Mouse (Mus musculus) limb, embryonic 11.5 days (tissue): ENCODE measurements around the gene Adarb1. TPM values are rescaled to one million over a fixed set of nuclear protein-coding genes. Genes with fewer than 3 reads are reported as not detected.

Experiments
- ATAC-seq: fragments of 200-750 bp; cut with Nextera tagmentation; 2 replicates; pipeline ENCODE4 v1.8.0; 2017; ENCODE audit warnings: low read depth; ENCODE audit not compliant: insufficient number of reproducible peaks, low FRiP score, low TSS enrichment
- DNase-seq: peaks from one replicate; pipeline ENCODE4 v3.0.0-alpha.2; 2015; ENCODE audit warnings: low spot score
- H3K27ac ChIP-seq: fragments of 300-500 bp; sonication (generic); replicated peaks from 2 replicates; pipeline ENCODE4 v1.5.1; 2014; ENCODE audit warnings: low read depth, mild to moderate bottlenecking, low read length
- H3K27me3 ChIP-seq: fragments of 300-500 bp; sonication (generic); 2 replicates; pipeline ENCODE4 v1.6.1; 2014; ENCODE audit warnings: mild to moderate bottlenecking, low read length, mixed read lengths; ENCODE audit not compliant: control insufficient read depth, insufficient read depth
- H3K36me3 ChIP-seq: fragments of 300-500 bp; sonication (generic); 2 replicates; pipeline ENCODE4 v1.6.1; 2014; ENCODE audit warnings: mild to moderate bottlenecking, low read length, moderate library complexity, mixed read lengths; ENCODE audit not compliant: control insufficient read depth, insufficient read depth
- H3K4me1 ChIP-seq: fragments of 300-500 bp; sonication (generic); 2 replicates; pipeline ENCODE4 v1.6.1; 2014; ENCODE audit warnings: low read length, mixed read lengths; ENCODE audit not compliant: control insufficient read depth, insufficient read depth
- H3K4me2 ChIP-seq: fragments of 300-500 bp; sonication (generic); 2 replicates; pipeline ENCODE4 v1.6.1; 2014; ENCODE audit warnings: low read depth, mild to moderate bottlenecking, moderate library complexity; ENCODE audit not compliant: severe bottlenecking
- H3K4me3 ChIP-seq: fragments of 300-500 bp; sonication (generic); 2 replicates; pipeline ENCODE4 v1.5.1; 2014; ENCODE audit warnings: low read depth, low read length
- H3K9ac ChIP-seq: fragments of 300-500 bp; sonication (generic); 2 replicates; pipeline ENCODE4 v1.6.1; 2014; ENCODE audit warnings: mild to moderate bottlenecking, low read length
- H3K9me3 ChIP-seq: fragments of 300-500 bp; sonication (generic); 2 replicates; pipeline ENCODE4 v1.6.1; 2016; ENCODE audit warnings: low read length; ENCODE audit not compliant: control insufficient read depth
- WGBS: fragments of 180-500 bp; shearing (Covaris S2); extraction: QIAGEN DNeasy Blood & Tissue Kit; methylation state at CpG from one replicate; pipeline ENCODE4 v1.1.7; 2014; 5-methylcytosine and 5-hydroxymethylcytosine counted together
- polyA plus RNA-seq: library from polyadenylated mRNA; unstranded; fragments of >200 nt; fragmentation: Nextera tagmentation; extraction: Ambion mirVana; gene quantifications from 2 replicates; pipeline ENCODE4 v1.2.1, GENCODE M21; 2014

Gene Adarb1
- polyA plus RNA-seq, 1 experiment from 2014 or later: 4.0 TPM

- ATAC-seq (no peak), DNase-seq (no peak)
- H3K27ac ChIP-seq: no peak overlapping the region
- H3K9me3 ChIP-seq: no peaks in the 10 kb centered on the region
- 87% methylated on average over 5 of the region's 5 CpGs for WGBS
- no peak overlapping the region for H3K4me2 ChIP-seq
- no peaks in the 10 kb centered on the region for H3K36me3 ChIP-seq
- no peak overlapping the region for H3K9ac ChIP-seq
- no peaks in the 10 kb centered on the region for H3K27me3 ChIP-seq
- H3K4me1 ChIP-seq: no peaks in the 10 kb centered on the region
- no peak overlapping the region for H3K4me3 ChIP-seq
Observed at GRCm38 (mm10) chr10:77374407-77374806, 43.7 kb downstream of the Adarb1 start.

GRCm38 (mm10) chr10:77370129-77370528, 47.9 kb downstream of the Adarb1 start:
- Histone ChIP-seq H3K36me3 (no peaks in the 10 kb centered on the region), H3K9me3 (no peaks in the 10 kb centered on the region), H3K27ac (no peak overlapping the region), H3K27me3 (no peaks in the 10 kb centered on the region), H3K4me1 (no peaks in the 10 kb centered on the region; the same call in 1 of the 2 replicates), H3K4me2 (no peak overlapping the region), H3K9ac (no peak overlapping the region), H3K4me3 (no peak overlapping the region)
- no peak for ATAC-seq
- 95% methylated on average over 5 of the region's 5 CpGs for WGBS
- no peak for DNase-seq

- ATAC-seq (no peak), DNase-seq (no peak)
- WGBS: 66% methylated on average over 6 of the region's 6 CpGs
- H3K9ac ChIP-seq: no peak overlapping the region
- H3K4me2 ChIP-seq: no peak overlapping the region
- H3K27me3 ChIP-seq: no peaks in the 10 kb centered on the region
- no peak overlapping the region for H3K27ac ChIP-seq
- H3K4me1 ChIP-seq: no peaks in the 10 kb centered on the region; the same call in 1 of the 2 replicates
- no peaks in the 10 kb centered on the region for H3K36me3 ChIP-seq
- no peaks in the 10 kb centered on the region for H3K9me3 ChIP-seq
- H3K4me3 ChIP-seq: no peak overlapping the region
Observed at GRCm38 (mm10) chr10:77367973-77368372, 50.1 kb downstream of the Adarb1 start.

GRCm38 (mm10) chr10:77366959-77367358, 51.1 kb downstream of the Adarb1 start:
- Histone ChIP-seq H3K4me3 (no peak overlapping the region), H3K27ac (no peak overlapping the region), H3K27me3 (no peaks in the 10 kb centered on the region), H3K4me1 (no peaks in the 10 kb centered on the region; the same call in 1 of the 2 replicates), H3K36me3 (no peaks in the 10 kb centered on the region), H3K9ac (no peak overlapping the region), H3K4me2 (no peak overlapping the region), H3K9me3 (no peaks in the 10 kb centered on the region)
- DNase-seq: no peak
- no peak for ATAC-seq
- 92% methylated on average over 4 of the region's 4 CpGs for whole genome bisulfite sequencing

GRCm38 (mm10) chr10:77365212-77365611, 52.9 kb downstream of the Adarb1 start:
- WGBS: 81% methylated on average over 2 of the region's 2 CpGs
- Histone ChIP-seq H3K9ac (no peak overlapping the region), H3K9me3 (no peaks in the 10 kb centered on the region), H3K27ac (no peak overlapping the region), H3K4me2 (no peak overlapping the region), H3K4me1 (no peaks in the 10 kb centered on the region; the same call in 1 of the 2 replicates), H3K27me3 (no peaks in the 10 kb centered on the region), H3K36me3 (no peaks in the 10 kb centered on the region), H3K4me3 (no peak overlapping the region)
- DNase-seq (no peak), ATAC-seq (no peak)

- Histone ChIP-seq H3K4me2 (no peak overlapping the region), H3K9me3 (no peaks in the 10 kb centered on the region), H3K27ac (no peak overlapping the region), H3K27me3 (no peaks in the 10 kb centered on the region), H3K4me3 (no peak overlapping the region), H3K4me1 (no peaks in the 10 kb centered on the region), H3K36me3 (no peaks in the 10 kb centered on the region), H3K9ac (no peak overlapping the region)
- WGBS: 75% methylated on average over 2 of the region's 2 CpGs
- DNase-seq: no peak
- ATAC-seq: no peak
Observed at GRCm38 (mm10) chr10:77360486-77360885, 57.6 kb downstream of the Adarb1 start.

- no peaks in the 10 kb centered on the region for H3K27me3 ChIP-seq
- H3K36me3 ChIP-seq: no peaks in the 10 kb centered on the region
- H3K9ac ChIP-seq: no peak overlapping the region
- ATAC-seq (no peak), DNase-seq (no peak)
- no peaks in the 10 kb centered on the region for H3K4me1 ChIP-seq
- H3K4me3 ChIP-seq: no peak overlapping the region
- 89% methylated on average over 6 of the region's 6 CpGs for WGBS
- H3K9me3 ChIP-seq: no peaks in the 10 kb centered on the region
- no peak overlapping the region for H3K27ac ChIP-seq
- no peak overlapping the region for H3K4me2 ChIP-seq
Observed at GRCm38 (mm10) chr10:77357957-77358356, 60.1 kb downstream of the Adarb1 start.

- Histone ChIP-seq H3K9ac (no peak overlapping the region), H3K4me3 (no peak overlapping the region), H3K4me2 (no peak overlapping the region), H3K27ac (no peak overlapping the region), H3K4me1 (no peaks in the 10 kb centered on the region), H3K27me3 (no peaks in the 10 kb centered on the region), H3K36me3 (no peaks in the 10 kb centered on the region), H3K9me3 (no peaks in the 10 kb centered on the region)
- peak; percentile 72 for DNase-seq
- no peak for ATAC-seq
- 88% methylated on average over 6 of the region's 6 CpGs for WGBS
Observed at GRCm38 (mm10) chr10:77353031-77353745, 64.9 kb downstream of the Adarb1 start.

GRCm38 (mm10) chr10:77342842-77343241, 75.2 kb downstream of the Adarb1 start:
- H3K4me3 ChIP-seq: no peak overlapping the region
- H3K36me3 ChIP-seq: no peaks in the 10 kb centered on the region
- WGBS: 85% methylated on average over 3 of the region's 3 CpGs
- H3K27ac ChIP-seq: no peak overlapping the region
- H3K4me1 ChIP-seq: peaks cover 3% of the 10 kb centered on the region; the same call in 1 of the 2 replicates
- H3K9ac ChIP-seq: no peak overlapping the region
- no peak overlapping the region for H3K4me2 ChIP-seq
- ATAC-seq (no peak), DNase-seq (no peak)
- no peaks in the 10 kb centered on the region for H3K9me3 ChIP-seq
- H3K27me3 ChIP-seq: no peaks in the 10 kb centered on the region
